Mouse (Mus musculus) WW6 (cell line): ENCODE measurements around the gene Arl10.
"Not testable (repeated sequence)": the region's sequence is repeated elsewhere in the genome, so short reads cannot be mapped to it uniquely, and the experiment has no call there.

ENCODE experiments used
- DNase-seq: peaks from one replicate; pipeline ENCODE4 v3.0.0-alpha.2; 2013; ENCODE audit warnings: low read depth, low spot score

Arl10 gene

GRCm38 (mm10) chr13:54582126-54582525 lies 7.3 kb downstream of the Arl10 start:
- DNase-seq: no peak

GRCm38 (mm10) chr13:54582860-54583259 lies 8.0 kb downstream of the Arl10 start:
- DNase-seq: no peak

GRCm38 (mm10) chr13:54585831-54586230 lies 11.0 kb downstream of the Arl10 start:
- DNase-seq: no peak

- DNase-seq: no peak
Measured at GRCm38 (mm10) chr13:54589414-54589995, 14.7 kb downstream of the Arl10 start.

- peak; percentile 95 for DNase-seq
Measured at GRCm38 (mm10) chr13:54589996-54590951, 15.5 kb downstream of the Arl10 start, which contains the start of the genes Nop16 and Higd2a. Gene Nop16, minus strand, starts transcription at chr13:54590090. Gene Higd2a, plus strand, starts transcription at chr13:54590207.

GRCm38 (mm10) chr13:54591776-54592356 lies 17.1 kb downstream of the Arl10 start:
- no peak for DNase-seq

GRCm38 (mm10) chr13:54593617-54594016 lies 18.8 kb downstream of the Arl10 start:
- no peak for DNase-seq

- no peak for DNase-seq
Measured at GRCm38 (mm10) chr13:54596107-54596690, 21.4 kb downstream of the Arl10 start.

GRCm38 (mm10) chr13:54596870-54597269 lies 22.1 kb downstream of the Arl10 start:
- DNase-seq: no peak

GRCm38 (mm10) chr13:54598622-54599143 lies 23.9 kb downstream of the Arl10 start:
- DNase-seq: no peak

- DNase-seq: no peak
Measured at GRCm38 (mm10) chr13:54602639-54603111, 27.9 kb downstream of the Arl10 start.

GRCm38 (mm10) chr13:54603501-54603900 lies 28.7 kb downstream of the Arl10 start:
- no peak for DNase-seq

- no peak for DNase-seq
Measured at GRCm38 (mm10) chr13:54604221-54604620, 29.4 kb downstream of the Arl10 start.

- no peak for DNase-seq
Measured at GRCm38 (mm10) chr13:54605426-54605825, 30.6 kb downstream of the Arl10 start.

GRCm38 (mm10) chr13:54607204-54607603 lies 32.4 kb downstream of the Arl10 start:
- no peak for DNase-seq

- no peak for DNase-seq
Measured at GRCm38 (mm10) chr13:54608002-54608401, 33.2 kb downstream of the Arl10 start.

- no peak for DNase-seq
Measured at GRCm38 (mm10) chr13:54608666-54609065, 33.9 kb downstream of the Arl10 start.

GRCm38 (mm10) chr13:54609301-54609700 lies 34.5 kb downstream of the Arl10 start:
- DNase-seq: no peak

GRCm38 (mm10) chr13:54610613-54610971 lies 35.8 kb downstream of the Arl10 start:
- DNase-seq: no peak

GRCm38 (mm10) chr13:54610972-54611754 lies 36.3 kb downstream of the Arl10 start, which contains the start of gene Cltb:
Gene Cltb, minus strand, starts transcription at chr13:54611344.
- no peak for DNase-seq

GRCm38 (mm10) chr13:54613141-54613540 lies 38.3 kb downstream of the Arl10 start:
- not testable (repeated sequence) for DNase-seq
